Mouse (Mus musculus) embryonic fibroblast, embryonic 13.5 days (primary cell): Measurements from ENCODE around the gene Dus1l. TPM values are rescaled to one million over a fixed set of nuclear protein-coding genes. Genes with fewer than 3 reads are reported as not detected.
A peak's percentile ranks its signal among the peaks of the same experiment; 100 is the strongest.

Experiments
- H3K27ac ChIP-seq: 2 replicates; pipeline ENCODE4 v1.5.1; 2012; ENCODE audit warnings: low read length, control low read depth, inconsistent platforms; ENCODE audit not compliant: insufficient read depth
- H3K4me1 ChIP-seq: 2 replicates; pipeline ENCODE4 v1.6.1; 2011; ENCODE audit warnings: low read length; ENCODE audit not compliant: control insufficient read depth, insufficient read depth
- H3K4me3 ChIP-seq: 2 replicates; pipeline ENCODE4 v1.5.1; 2011; ENCODE audit warnings: mild to moderate bottlenecking, control low read depth, low read length; ENCODE audit not compliant: insufficient read depth
- CTCF ChIP-seq: IDR thresholded peaks from 2 replicates; pipeline ENCODE4 v1.5.1; 2011; ENCODE audit warnings: mild to moderate bottlenecking, control low read depth, low read length, moderate library complexity, borderline replicate concordance; ENCODE audit not compliant: insufficient read depth
- POLR2A ChIP-seq: IDR thresholded peaks from 2 replicates; pipeline ENCODE4 v1.6.1; 2011; ENCODE audit warnings: low read depth, mild to moderate bottlenecking, control low read depth, low read length, moderate library complexity
- polyA plus RNA-seq: library from polyadenylated mRNA; stranded (reverse); fragments of >200 nt; gene quantifications from 2 replicates; pipeline ENCODE4 v1.2.4, GENCODE M21; 2011; ENCODE audit warnings: low read depth; ENCODE audit not compliant: missing spikeins, insufficient read length

Dus1l gene
- polyA plus RNA-seq, 1 experiment: 24.0 TPM

DNA sequence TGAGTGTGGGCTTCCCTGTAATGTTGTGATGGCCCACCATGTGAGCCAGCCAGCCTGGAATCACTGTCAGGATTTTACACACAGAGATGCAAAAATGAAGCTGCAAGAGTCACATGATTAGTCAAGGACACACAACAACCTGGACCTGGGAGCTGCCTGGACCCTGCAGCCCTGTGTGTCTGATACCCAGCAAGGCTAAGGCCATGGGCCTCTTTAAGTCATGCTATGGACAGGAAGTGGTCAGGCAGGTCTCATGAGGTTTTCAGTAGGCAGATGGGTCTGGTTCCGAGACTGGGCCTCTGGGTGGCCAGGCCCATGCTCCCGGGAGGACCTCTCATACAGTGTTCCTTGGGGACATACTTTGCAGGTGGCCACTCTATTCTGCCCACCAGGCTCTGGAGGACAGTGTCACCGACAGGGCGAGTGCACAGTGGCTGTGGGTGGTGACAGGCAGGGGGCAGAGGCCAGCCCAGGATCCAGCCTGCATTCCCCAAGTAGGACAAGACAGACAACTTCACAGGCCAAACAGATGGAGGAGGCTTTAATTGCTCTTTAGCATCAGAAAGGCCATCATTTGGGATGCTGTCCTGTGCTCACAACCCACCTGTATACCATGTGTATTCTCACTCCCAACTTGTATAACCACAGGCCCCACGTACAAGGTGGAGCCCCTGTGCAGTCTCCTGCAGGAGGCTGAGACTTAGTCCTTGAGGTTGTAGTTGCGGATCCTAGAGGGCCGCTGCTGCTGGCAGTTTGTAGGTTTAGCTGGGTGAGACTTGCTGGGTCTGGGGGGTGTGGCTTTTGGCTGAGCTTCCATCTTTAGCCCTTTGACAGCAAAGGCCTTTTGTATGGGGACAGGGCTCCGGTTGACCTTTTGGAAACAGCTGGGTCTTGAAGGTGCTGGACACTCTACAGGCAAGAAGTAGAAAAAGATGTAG is 30.1 kb upstream of the Dus1l start:
- TF ChIP-seq POLR2A: no peak
- no peak for TF ChIP-seq CTCF
- Histone ChIP-seq H3K4me1 (peaks cover 4% of the 10 kb centered on the region; the same call in 1 of the 2 replicates), H3K27ac (no peak overlapping the region), H3K4me3 (no peak overlapping the region)

DNA sequence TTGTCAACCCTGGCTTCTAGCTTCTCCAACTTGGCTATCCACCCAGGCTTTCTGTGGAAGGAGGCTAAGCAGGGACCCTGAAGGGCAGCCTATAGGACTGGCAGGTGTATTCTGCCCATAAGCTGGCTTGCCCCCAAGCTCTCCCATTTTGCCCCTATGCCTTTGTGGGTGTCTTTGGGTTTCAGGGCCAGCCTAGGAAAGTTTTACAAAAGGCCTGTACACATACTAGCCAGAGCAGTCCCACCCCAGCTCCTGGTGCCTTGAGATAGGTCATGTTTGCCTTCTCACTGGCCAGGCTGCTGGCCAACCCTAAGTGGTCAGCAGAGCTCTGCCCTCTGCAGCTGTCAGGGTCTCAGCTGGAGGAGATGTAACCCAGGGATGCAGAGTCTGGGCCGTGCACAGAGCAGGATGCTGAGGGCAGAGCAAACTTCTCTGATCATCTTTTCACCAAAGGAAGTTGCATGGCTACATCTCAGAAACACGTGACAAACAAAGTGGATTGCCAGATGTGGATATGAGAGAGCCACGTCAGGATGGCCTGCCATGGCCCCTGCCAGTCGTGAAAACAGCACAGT is 29.2 kb upstream of the Dus1l start:
- Histone ChIP-seq H3K27ac (no peak overlapping the region), H3K4me3 (no peak overlapping the region), H3K4me1 (peaks cover 4% of the 10 kb centered on the region; the same call in 1 of the 2 replicates)
- TF ChIP-seq CTCF: no peak
- TF ChIP-seq POLR2A: peak; percentile 26; the same call in 1 of the 2 replicates

DNA sequence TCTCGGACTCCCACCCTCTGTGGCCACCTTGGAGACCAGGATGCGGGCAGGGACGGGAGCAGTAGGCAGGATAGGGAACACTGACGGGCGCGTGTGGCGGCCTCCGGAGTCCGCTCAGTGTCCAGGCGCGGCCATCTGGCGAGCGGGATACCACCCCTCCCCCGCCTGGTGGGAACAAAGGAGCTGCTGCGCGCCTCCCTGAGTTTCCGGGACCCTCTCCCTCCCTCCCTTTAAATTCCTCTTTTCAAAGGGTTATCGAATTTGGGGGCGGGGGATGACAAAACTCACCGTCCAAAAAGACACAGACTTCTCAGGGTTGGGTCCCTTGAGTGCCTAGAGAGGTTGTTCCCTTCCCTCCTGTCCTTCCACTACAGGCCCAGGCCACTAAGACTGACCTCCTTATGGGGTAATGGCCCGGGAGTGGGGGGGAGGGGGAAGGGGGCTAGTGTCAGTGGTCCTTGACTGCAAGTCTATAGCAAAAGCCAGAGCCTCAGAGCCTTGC is 28.6 kb upstream of the Dus1l start:
- TF ChIP-seq CTCF (no peak), POLR2A (no peak; the same call in 1 of the 2 replicates)
- Histone ChIP-seq H3K4me1 (peaks cover 4% of the 10 kb centered on the region; the same call in 1 of the 2 replicates), H3K4me3 (peak overlapping the region; percentile 57), H3K27ac (peak overlapping the region; percentile 60)

DNA sequence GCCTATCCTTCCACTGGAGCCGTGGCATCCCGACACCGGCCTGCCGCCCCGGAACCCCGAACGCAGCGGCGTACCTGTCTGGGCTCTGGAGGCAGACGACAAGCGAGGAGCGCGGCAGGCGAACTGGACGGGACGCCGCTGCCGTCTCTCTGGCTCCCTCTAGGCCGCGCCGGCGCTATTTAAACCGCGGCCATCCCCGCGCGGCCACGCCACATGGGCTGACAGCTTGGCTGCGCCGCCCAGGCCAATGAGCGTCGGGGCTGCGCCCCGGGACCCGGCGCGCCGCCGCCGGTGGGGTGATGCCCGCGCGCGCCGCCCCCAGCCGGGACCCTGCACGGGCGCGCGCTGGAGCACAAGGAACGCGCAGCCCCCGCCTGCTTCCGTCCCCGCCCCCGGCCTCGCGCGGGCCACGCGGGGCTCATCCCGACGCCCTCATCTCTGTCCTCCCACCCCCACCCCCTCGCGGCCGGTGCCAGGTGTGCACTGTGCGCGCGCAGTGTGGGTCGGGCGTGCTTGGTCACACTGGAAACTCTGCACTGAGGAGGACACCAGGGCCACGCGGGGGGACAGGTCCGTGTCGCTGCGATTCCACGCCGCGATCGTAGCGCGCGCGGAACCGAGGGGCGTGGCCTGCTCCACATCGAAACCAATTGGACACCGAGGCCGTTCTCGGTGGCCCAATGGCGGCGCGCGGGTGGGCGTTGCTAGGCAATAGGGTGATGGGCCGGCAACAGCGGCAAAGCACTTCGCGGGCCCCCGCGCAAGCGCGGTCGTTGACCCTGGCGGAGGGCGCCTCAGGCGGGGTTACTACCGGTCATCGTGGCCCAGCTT is 28.0 kb upstream of the Dus1l start, which contains the start of gene Fasn:
Gene Fasn, minus strand, starts transcription at position 592 of the 831 bp plus-strand sequence.
- peaks cover 4% of the 10 kb centered on the region; the same call in 1 of the 2 replicates for H3K4me1 ChIP-seq
- TF ChIP-seq POLR2A (peak; percentile 100), CTCF (peak; percentile 52; the same call in 1 of the 2 replicates)
- peak within 1 kb of the TSS; percentile 72 for H3K27ac ChIP-seq
- H3K4me3 ChIP-seq: peak within 1 kb of the TSS; percentile 93

DNA sequence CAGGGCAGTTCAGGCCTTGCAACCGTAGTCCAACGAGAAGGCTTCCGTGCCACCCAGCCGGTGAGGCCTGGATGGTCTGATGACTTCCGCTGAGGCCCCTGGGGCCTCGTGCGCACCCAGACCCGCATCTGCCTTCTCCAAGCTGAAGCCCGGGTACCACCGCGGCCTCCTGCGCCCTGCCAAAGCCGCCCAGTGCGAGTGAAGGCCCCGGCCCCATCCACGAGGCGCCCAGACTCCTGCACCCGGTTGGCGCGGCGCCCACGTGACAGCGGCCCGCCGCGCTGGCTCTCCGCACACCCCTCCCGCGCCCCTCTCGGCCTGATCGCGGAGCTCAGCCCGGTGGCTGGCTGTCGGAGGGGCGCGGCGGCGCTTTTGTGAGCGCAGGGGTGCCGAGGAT is 27.3 kb upstream of the Dus1l start:
- H3K27ac ChIP-seq: peak overlapping the region; percentile 72
- H3K4me1 ChIP-seq: peaks cover 4% of the 10 kb centered on the region; the same call in 1 of the 2 replicates
- TF ChIP-seq POLR2A (no peak), CTCF (no peak)
- peak overlapping the region; percentile 93 for H3K4me3 ChIP-seq

DNA sequence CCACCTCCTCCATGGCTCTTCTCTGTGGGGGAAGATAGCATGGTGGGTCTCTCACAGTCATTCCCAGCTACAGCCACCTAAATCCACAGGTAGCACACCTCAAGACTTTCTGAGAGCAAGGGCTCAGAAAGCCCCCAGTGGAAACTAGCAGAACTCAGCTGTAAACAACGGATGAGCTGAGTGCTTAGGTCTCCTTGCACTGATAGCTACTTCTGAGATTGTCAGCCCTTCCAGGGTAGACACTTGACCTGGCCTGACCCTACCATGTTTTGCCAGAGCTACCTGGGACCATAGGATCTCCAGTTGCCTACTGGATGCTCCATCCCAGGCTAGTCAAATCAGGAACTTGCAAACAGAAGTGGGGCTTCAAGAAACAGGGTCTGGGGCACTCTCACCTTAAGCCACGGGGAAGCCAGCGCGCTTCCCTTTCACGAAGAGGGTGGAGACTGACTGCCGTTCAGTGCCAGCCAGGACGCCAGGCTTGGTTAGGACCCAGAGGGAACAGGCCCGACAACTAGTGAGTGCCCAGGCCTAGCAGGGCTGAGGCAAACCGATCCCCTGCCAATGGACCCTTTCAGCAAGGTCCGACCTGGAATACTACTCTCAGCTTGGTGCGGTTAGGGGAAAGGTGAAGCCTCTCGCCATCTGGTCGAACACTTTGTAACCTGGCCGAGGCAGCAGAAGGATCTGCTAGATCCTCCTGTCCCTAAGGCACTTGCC is 26.8 kb upstream of the Dus1l start:
- H3K27ac ChIP-seq: peak overlapping the region; percentile 72
- H3K4me1 ChIP-seq: peaks cover 4% of the 10 kb centered on the region; the same call in 1 of the 2 replicates
- TF ChIP-seq POLR2A: 0 out of 2 replicates have a peak, but pooled peaks have one; percentile 6
- TF ChIP-seq CTCF: no peak
- H3K4me3 ChIP-seq: peak overlapping the region; percentile 93

DNA sequence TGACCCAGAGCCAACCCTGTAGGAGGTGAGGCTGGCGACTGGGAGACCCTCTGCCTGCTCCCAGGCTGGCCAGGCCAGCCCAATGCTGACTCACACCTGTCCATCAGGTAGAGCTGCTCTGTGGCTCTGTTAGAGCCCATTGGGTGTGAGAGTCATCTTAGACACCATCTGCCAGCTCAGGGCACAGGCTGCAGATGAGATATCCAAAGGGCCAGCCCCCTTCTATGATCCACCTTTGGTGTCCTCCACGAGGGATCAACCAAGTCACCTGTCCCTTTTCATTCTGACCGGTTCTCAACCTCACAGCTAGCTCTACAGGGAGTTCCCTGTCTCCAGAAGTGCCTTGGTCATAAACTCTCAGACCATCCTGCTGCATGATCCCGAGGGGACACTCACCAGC is 26.1 kb upstream of the Dus1l start:
- Histone ChIP-seq H3K4me1 (peaks cover 4% of the 10 kb centered on the region; the same call in 1 of the 2 replicates), H3K4me3 (peak overlapping the region; percentile 93), H3K27ac (no peak overlapping the region)
- TF ChIP-seq CTCF (no peak), POLR2A (no peak)

DNA sequence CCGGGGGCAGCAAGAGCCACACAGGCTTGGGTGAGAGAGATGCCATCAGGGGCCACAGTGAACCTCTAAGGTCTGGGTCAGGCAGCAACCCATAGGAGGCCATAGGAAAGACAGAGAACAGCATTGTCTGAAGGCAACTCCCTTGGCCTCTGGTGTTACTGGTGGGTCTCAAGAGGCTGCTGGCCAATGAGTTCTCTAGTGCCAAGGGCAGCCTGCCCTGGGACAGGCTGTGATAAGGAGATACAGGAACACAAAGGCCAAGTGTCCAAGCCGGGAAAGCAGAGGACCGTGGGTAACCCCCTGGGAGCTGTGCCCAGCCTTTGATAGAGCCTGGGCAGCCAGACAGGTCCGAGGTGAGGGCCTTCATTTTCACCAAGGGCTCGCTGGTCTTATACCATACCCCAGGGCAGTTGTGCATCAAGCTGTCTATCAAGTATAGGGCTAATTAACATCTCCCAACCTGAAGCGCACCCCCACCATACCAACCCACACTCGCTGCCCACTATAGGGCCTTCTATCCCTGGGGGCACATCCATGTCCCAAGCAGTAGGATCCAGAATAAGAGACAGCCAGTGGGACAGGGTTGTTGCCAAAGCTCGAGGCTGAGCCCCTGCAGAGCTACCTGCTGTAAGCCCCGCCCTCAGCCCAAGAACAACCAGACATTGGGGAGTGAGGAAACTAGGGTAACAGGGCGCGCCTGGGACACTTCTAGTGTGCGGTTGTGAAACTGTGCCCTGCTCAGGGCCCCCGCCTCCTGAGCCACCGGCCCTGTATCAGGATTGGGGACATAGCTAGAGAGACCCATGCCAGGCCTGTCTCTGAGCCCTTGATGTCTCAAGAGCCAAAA is 25.1 kb upstream of the Dus1l start:
- Histone ChIP-seq H3K4me3 (peak overlapping the region; percentile 93), H3K27ac (no peak overlapping the region), H3K4me1 (peaks cover 4% of the 10 kb centered on the region; the same call in 1 of the 2 replicates)
- no peak for TF ChIP-seq CTCF
- no peak for TF ChIP-seq POLR2A
